In the genomic region with DNA sequence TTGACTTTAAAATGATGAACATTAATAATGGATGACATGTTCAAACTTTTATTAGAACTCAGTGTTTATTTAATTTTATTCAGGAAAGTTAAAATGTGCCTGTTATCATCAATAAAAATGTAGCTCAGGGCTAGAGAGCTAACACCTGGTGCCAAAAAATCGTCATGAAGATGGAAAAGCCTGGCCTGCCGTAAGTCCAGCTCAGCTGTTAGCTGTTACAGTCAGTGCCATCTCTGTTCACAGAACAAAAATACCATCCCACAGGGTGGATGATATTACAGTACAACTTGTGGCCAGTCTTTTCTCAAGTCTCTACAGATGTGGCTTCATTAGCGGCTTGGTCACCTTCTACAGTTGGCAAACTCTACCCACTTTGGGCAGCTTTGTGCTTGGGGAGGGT, we compare ENCODE assay signal across 22 mouse cellular contexts.
A peak's percentile ranks its signal among the peaks of the same experiment; 100 is the strongest.
DNase-seq lines count a peak whose midpoint lies in the region; ATAC-seq and TF ChIP-seq lines count a peak whose summit lies in the region.
"Had no signal": no experiment of that assay in that cellular context is flagged by ENCODE, and none has a peak within 500 bp of the region (broad histone marks: within the 10 kb centered on the region; RNA-seq: fewer than 3 reads in every experiment).

No protein-coding gene starts in this region.

- no peak overlapping the region for H3ac ChIP-seq in myocyte (ENCODE audit: control insufficient read depth, insufficient read length)

- no peak overlapping the region for H3K4me3 ChIP-seq in liver, embryonic 12.5 days
- H3K4me3 ChIP-seq in liver, postnatal 0 days (ENCODE audit: low read depth, low read length): no peak overlapping the region
- H3K4me3 ChIP-seq in midbrain, embryonic 16.5 days (ENCODE audit: low read depth, low read length): no peak overlapping the region
- no peak overlapping the region for H3K4me3 ChIP-seq in midbrain, embryonic 10.5 days
- H3K4me3 ChIP-seq in myocyte: no peak overlapping the region

- H3K27ac ChIP-seq in liver, embryonic 12.5 days: 0 out of 2 replicates have a peak overlapping the region, but pooled peaks have one; percentile 6
- no peak overlapping the region for H3K27ac ChIP-seq in liver, postnatal 0 days (ENCODE audit: low read depth)
- no peak overlapping the region for H3K27ac ChIP-seq in midbrain, embryonic 16.5 days (ENCODE audit: low read length)
- no peak overlapping the region for H3K27ac ChIP-seq in midbrain, embryonic 10.5 days (replicated peaks)

- no peak overlapping the region for H3K9ac ChIP-seq in liver, embryonic 12.5 days
- no peak overlapping the region for H3K9ac ChIP-seq in liver, postnatal 0 days (replicated peaks)
- H3K9ac ChIP-seq in midbrain, embryonic 16.5 days (ENCODE audit: low read depth, low read length): no peak overlapping the region

- no peaks in the 10 kb centered on the region for H3K27me3 ChIP-seq in liver, embryonic 12.5 days (replicated peaks)
- H3K27me3 ChIP-seq in liver, postnatal 0 days (ENCODE audit: insufficient read depth, low read length): no peaks in the 10 kb centered on the region
- no peaks in the 10 kb centered on the region for H3K27me3 ChIP-seq in midbrain, embryonic 16.5 days (ENCODE audit: control insufficient read depth, insufficient read depth, low read depth, low read length)
- H3K27me3 ChIP-seq in midbrain, embryonic 10.5 days (ENCODE audit: low read depth, poor library complexity, severe bottlenecking): no peaks in the 10 kb centered on the region
- H3K27me3 ChIP-seq in myocyte (ENCODE audit: control insufficient read depth, insufficient read depth, insufficient read length): no peaks in the 10 kb centered on the region
- H3K27me3 ChIP-seq: CH12.LX, Patski had no signal

- no peak for DNase-seq in liver, postnatal 0 days
- no peak for DNase-seq in midbrain, embryonic 10.5 days (ENCODE audit: low spot score)
- DNase-seq in natural killer cell, adult 2 months (ENCODE audit: low spot score in 2 of 2): peak; percentile 24 to 59
- no peak for DNase-seq in kidney, postnatal 25 days
- DNase-seq in gastrocnemius, postnatal 25 days: no peak
- DNase-seq: adrenal gland, adult 2 months; adrenal gland, adult 8-10 months; adrenal gland, postnatal 10 days; adrenal gland, postnatal 14 days; adrenal gland, postnatal 25 days; adrenal gland, postnatal 36 days; B cell, adult 2 months; cerebellum, adult 11 months; cerebellum, adult 11-12 months had no signal

- TF ChIP-seq EP300 in liver, postnatal 0 days (IDR thresholded peaks at IDR 0.05; ENCODE audit: low read depth): no peak

- H3K9me3 ChIP-seq in liver, embryonic 12.5 days (replicated peaks): no peaks in the 10 kb centered on the region
- H3K9me3 ChIP-seq in liver, postnatal 0 days (ENCODE audit: low read length): no peaks in the 10 kb centered on the region
- H3K9me3 ChIP-seq in midbrain, embryonic 16.5 days (replicated peaks; ENCODE audit: control insufficient read depth, low read length, poor library complexity, severe bottlenecking): no peaks in the 10 kb centered on the region
- H3K9me3 ChIP-seq in midbrain, embryonic 10.5 days (replicated peaks): no peaks in the 10 kb centered on the region
- H3K9me3 ChIP-seq: G1E had no signal

- peaks cover 70% of the 10 kb centered on the region for H3K4me1 ChIP-seq in liver, embryonic 12.5 days
- H3K4me1 ChIP-seq in liver, postnatal 0 days (ENCODE audit: insufficient read depth): peaks cover 7% of the 10 kb centered on the region; the same call in 1 of the 2 replicates
- H3K4me1 ChIP-seq in midbrain, embryonic 16.5 days (ENCODE audit: control insufficient read depth, insufficient read depth, low read length): no peaks in the 10 kb centered on the region
- peaks cover 10% of the 10 kb centered on the region for H3K4me1 ChIP-seq in midbrain, embryonic 10.5 days

- TF ChIP-seq POLR2A in myocyte (IDR thresholded peaks at IDR 0.05; ENCODE audit: insufficient read length, low read depth): no peak

- no peak for TF ChIP-seq CTCF in liver, postnatal 0 days (IDR thresholded peaks at IDR 0.05; ENCODE audit: low read depth)

- WGBS in liver, embryonic 12.5 days (ENCODE audit: insufficient replicate concordance): 88% methylated on average over 3 of the region's 3 CpGs
- 89% methylated on average over 3 of the region's 3 CpGs for WGBS in liver, postnatal 0 days (ENCODE audit: insufficient replicate concordance)
- WGBS in midbrain, embryonic 16.5 days: 83% methylated on average over 3 of the region's 3 CpGs
- WGBS in midbrain, embryonic 10.5 days: 96% methylated on average over 3 of the region's 3 CpGs

- ATAC-seq in liver, embryonic 12.5 days: no peak
- ATAC-seq in liver, postnatal 0 days: no peak
- 0 out of 2 replicates have a peak, but pooled peaks have one; percentile 9 for ATAC-seq in midbrain, embryonic 16.5 days
- ATAC-seq: activated CD4-positive, CD25-positive, alpha-beta regulatory T cell, adult 4 months; CD4-positive, CD25-positive, alpha-beta regulatory T cell, adult 4 months; Patski had no signal

- no peak overlapping the region for H3K4me2 ChIP-seq in liver, embryonic 12.5 days
- H3K4me2 ChIP-seq in liver, postnatal 0 days (ENCODE audit: low read depth, low read length): no peak overlapping the region
- H3K4me2 ChIP-seq in midbrain, embryonic 16.5 days (ENCODE audit: low read length): no peak overlapping the region
- peak overlapping the region; percentile 39 for H3K4me2 ChIP-seq in myocyte (ENCODE audit: low read depth)

- peaks cover 22% of the 10 kb centered on the region for H3K36me3 ChIP-seq in liver, embryonic 12.5 days
- H3K36me3 ChIP-seq in liver, postnatal 0 days (replicated peaks; ENCODE audit: insufficient read depth, low read length): 0 out of 2 replicates have a peak, but pooled peaks cover 2% of the 10 kb centered on the region
- no peaks in the 10 kb centered on the region for H3K36me3 ChIP-seq in midbrain, embryonic 16.5 days (ENCODE audit: control insufficient read depth, insufficient read depth, low read length)
- peaks cover 28% of the 10 kb centered on the region for H3K36me3 ChIP-seq in midbrain, embryonic 10.5 days
- peaks cover 9% of the 10 kb centered on the region for H3K36me3 ChIP-seq in myocyte (ENCODE audit: control insufficient read depth, insufficient read depth)

- H3K79me2 ChIP-seq in myocyte (ENCODE audit: control insufficient read depth, insufficient read depth): peaks cover 18% of the 10 kb centered on the region

TF ChIP-seq in myocyte, 11 proteins besides CTCF, POLR2A, EP300 and RAD21:
- TF ChIP-seq USF1 (IDR thresholded peaks at IDR 0.05; ENCODE audit: low read depth): no peak
- no peak for TF ChIP-seq MAX (IDR thresholded peaks at IDR 0.05; ENCODE audit: low read depth)
- TF ChIP-seq MYOD1 (IDR thresholded peaks at IDR 0.05; ENCODE audit: control insufficient read depth in 1 of 3, insufficient read length in 2 of 3, low read depth in 2 of 3): peak in 2 of 3 experiments; percentile 60 to 77
- TF ChIP-seq E2F4 (IDR thresholded peaks at IDR 0.05; ENCODE audit: insufficient read depth): no peak
- TF ChIP-seq SRF (IDR thresholded peaks at IDR 0.05; ENCODE audit: control insufficient read depth, insufficient read length, low read depth): no peak
- TF ChIP-seq MYOG (IDR thresholded peaks at IDR 0.05; ENCODE audit: control insufficient read depth in 1 of 3, insufficient read depth in 1 of 3, insufficient read length in 2 of 3, low read depth in 2 of 3): peak in 2 of 3 experiments; percentile 41 to 64
- TF ChIP-seq TCF12 (IDR thresholded peaks at IDR 0.05; ENCODE audit: insufficient read depth, poor library complexity, severe bottlenecking): no peak
- no peak for TF ChIP-seq TCF3 (IDR thresholded peaks at IDR 0.05; ENCODE audit: insufficient read length, low read depth)
- no peak for TF ChIP-seq POLR2AphosphoS2 (IDR thresholded peaks at IDR 0.05; ENCODE audit: insufficient read length, low read depth)
TF ChIP-seq in myocyte: peak in this region for 2.

Comparison
In these comparisons a context has a peak if more than half of its experiments do, and no peak if none do; other contexts are left out.
1. DNase-seq: peak in natural killer cell, adult 2 months (2 of 2); none in liver, postnatal 0 days (single experiment), midbrain, embryonic 10.5 days (single experiment), kidney, postnatal 25 days (0 of 2) and gastrocnemius, postnatal 25 days (single experiment).